Mouse (Mus musculus) intestine, postnatal 0 days (tissue): ENCODE measurements around the gene Zfp949. TPM values are rescaled to one million over a fixed set of nuclear protein-coding genes. Genes with fewer than 3 reads are reported as not detected.

Source experiments
- ATAC-seq: fragments of 200-750 bp; cut with Nextera tagmentation; 2 replicates; pipeline ENCODE4 v1.8.0; 2017; ENCODE audit warnings: mild to moderate bottlenecking, moderate TSS enrichment, moderate library complexity
- H3K27ac ChIP-seq: fragments of 300-500 bp; sonication (generic); 2 replicates; pipeline ENCODE4 v1.5.1; 2014; ENCODE audit warnings: mild to moderate bottlenecking, low read depth, low read length, moderate library complexity
- H3K27me3 ChIP-seq: fragments of 300-500 bp; sonication (generic); replicated peaks from 2 replicates; pipeline ENCODE4 v1.6.1; 2014; ENCODE audit warnings: low read length, mixed read lengths; ENCODE audit not compliant: control insufficient read depth, insufficient read depth
- H3K36me3 ChIP-seq: fragments of 300-500 bp; sonication (generic); 2 replicates; pipeline ENCODE4 v1.6.1; 2014; ENCODE audit warnings: mild to moderate bottlenecking, moderate library complexity; ENCODE audit not compliant: control insufficient read depth, insufficient read depth
- H3K4me1 ChIP-seq: fragments of 300-500 bp; sonication (generic); replicated peaks from 2 replicates; pipeline ENCODE4 v1.6.1; 2014; ENCODE audit warnings: antibody characterized with exemption, low read length, mixed read lengths; ENCODE audit not compliant: control insufficient read depth, insufficient read depth
- H3K4me2 ChIP-seq: fragments of 300-500 bp; sonication (generic); replicated peaks from 2 replicates; pipeline ENCODE4 v1.6.1; 2014; ENCODE audit warnings: low read depth, mild to moderate bottlenecking, moderate library complexity
- H3K4me3 ChIP-seq: fragments of 300-500 bp; sonication (generic); 2 replicates; pipeline ENCODE4 v1.5.1; 2014; ENCODE audit warnings: low read depth, low read length
- H3K9ac ChIP-seq: fragments of 300-500 bp; sonication (generic); 2 replicates; pipeline ENCODE4 v1.6.1; 2014; ENCODE audit warnings: mild to moderate bottlenecking, low read depth, low read length
- H3K9me3 ChIP-seq: fragments of 300-500 bp; sonication (generic); 2 replicates; pipeline ENCODE4 v1.6.1; 2016; ENCODE audit warnings: mixed run types; ENCODE audit not compliant: control insufficient read depth
- CTCF ChIP-seq: sonication (generic); IDR thresholded peaks from 2 replicates; pipeline ENCODE4 v1.5.1; 2016; ENCODE audit warnings: low read depth, mild to moderate bottlenecking, control low read depth, antibody characterized with exemption, moderate library complexity
- WGBS: fragments of 180-500 bp; shearing (Covaris S2); extraction: QIAGEN DNeasy Blood & Tissue Kit; methylation state at CpG from one replicate; pipeline ENCODE4 v1.1.7; 2014; 5-methylcytosine and 5-hydroxymethylcytosine counted together
- polyA plus RNA-seq: library from polyadenylated mRNA; unstranded; fragments of >200 nt; fragmentation: Nextera tagmentation; extraction: Ambion mirVana; gene quantifications from 2 replicates; pipeline ENCODE4 v1.2.1, GENCODE M21; 2015

Zfp949 gene
- polyA plus RNA-seq: 3.6 and 4.7 TPM in 2 replicates

DNA sequence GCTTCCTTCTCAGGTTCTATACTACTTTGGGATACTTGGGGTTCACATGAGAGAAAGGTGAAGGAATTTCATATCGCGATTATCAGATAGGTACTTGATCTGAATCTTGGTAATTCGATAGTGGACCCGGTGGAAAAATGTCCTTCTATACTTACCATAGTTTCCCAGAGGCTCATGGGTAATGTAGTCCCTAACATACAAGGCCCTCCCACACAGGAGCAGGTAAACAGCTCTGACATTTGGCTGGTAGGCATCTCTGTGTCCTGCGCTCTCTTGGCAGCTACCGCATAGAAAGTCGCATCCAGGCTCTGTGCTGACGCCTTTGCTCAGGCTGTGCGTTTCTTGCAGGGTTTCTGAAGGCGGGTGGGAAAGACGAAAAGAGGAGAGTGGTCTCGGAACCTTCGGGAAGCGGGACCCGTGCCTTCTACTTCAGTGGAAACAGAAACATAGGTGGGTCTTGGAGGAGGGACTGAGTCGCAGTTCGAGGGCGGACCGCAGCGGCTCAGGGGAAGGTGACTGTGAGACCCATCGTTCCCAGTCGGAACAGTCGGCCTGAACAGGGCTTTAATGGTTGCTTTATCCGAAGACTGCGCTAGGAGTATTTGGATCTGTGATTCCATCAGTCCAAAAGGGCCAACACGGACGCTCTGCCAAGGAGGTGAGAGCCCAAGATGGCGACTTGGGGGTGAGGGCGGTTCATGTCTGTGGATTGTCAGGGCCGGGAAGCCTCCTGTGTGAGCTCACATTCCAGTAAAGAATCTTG lies at the start of gene Zfp949:
Zfp949 (plus strand) TSS at position 170 of the 763 bp plus-strand sequence.
- WGBS: under 1% methylated on average over 30 of the region's 30 CpGs
- Histone ChIP-seq H3K36me3 (no peaks in the 10 kb centered on the region), H3K27me3 (no peaks in the 10 kb centered on the region), H3K4me2 (peak within 1 kb of the TSS; percentile 81), H3K27ac (peak within 1 kb of the TSS; percentile 73), H3K4me3 (peak within 1 kb of the TSS; percentile 91), H3K9me3 (no peaks in the 10 kb centered on the region), H3K9ac (peak within 1 kb of the TSS; percentile 71), H3K4me1 (peaks cover 9% of the 10 kb centered on the region; the same call in 1 of the 2 replicates)
- TF ChIP-seq CTCF: no peak
- peak; percentile 96 for ATAC-seq

- Histone ChIP-seq H3K27me3 (no peaks in the 10 kb centered on the region), H3K4me1 (no peaks in the 10 kb centered on the region), H3K9ac (no peak overlapping the region), H3K27ac (no peak overlapping the region), H3K9me3 (no peaks in the 10 kb centered on the region), H3K4me3 (no peak overlapping the region), H3K4me2 (no peak overlapping the region), H3K36me3 (no peaks in the 10 kb centered on the region)
- ATAC-seq: no peak
- 75% methylated on average over 2 of the region's 2 CpGs for WGBS
- no peak for TF ChIP-seq CTCF
These were observed 47.7 kb upstream of the Zfp949 start for GRCm38 (mm10) chr9:88500112-88500511.

- Histone ChIP-seq H3K27me3 (no peaks in the 10 kb centered on the region), H3K4me3 (no peak overlapping the region), H3K4me2 (no peak overlapping the region), H3K9ac (no peak overlapping the region), H3K27ac (no peak overlapping the region), H3K36me3 (no peaks in the 10 kb centered on the region), H3K4me1 (no peaks in the 10 kb centered on the region), H3K9me3 (no peaks in the 10 kb centered on the region)
- ATAC-seq: no peak
- 76% methylated on average over 6 of the region's 6 CpGs for WGBS
- TF ChIP-seq CTCF: no peak
These were observed 46.0 kb upstream of the Zfp949 start for GRCm38 (mm10) chr9:88501846-88502245.

GRCm38 (mm10) chr9:88515546-88515945 lies 32.3 kb upstream of the Zfp949 start:
- no peaks in the 10 kb centered on the region for H3K9me3 ChIP-seq
- no peak overlapping the region for H3K4me3 ChIP-seq
- no peaks in the 10 kb centered on the region for H3K4me1 ChIP-seq
- WGBS: 88% methylated on average over 1 of the region's 1 CpGs
- H3K27ac ChIP-seq: no peak overlapping the region
- H3K9ac ChIP-seq: no peak overlapping the region
- no peak overlapping the region for H3K4me2 ChIP-seq
- no peaks in the 10 kb centered on the region for H3K27me3 ChIP-seq
- H3K36me3 ChIP-seq: peaks cover 5% of the 10 kb centered on the region
- no peak for ATAC-seq
- TF ChIP-seq CTCF: no peak

- Histone ChIP-seq H3K9ac (no peak overlapping the region), H3K27me3 (no peaks in the 10 kb centered on the region), H3K9me3 (no peaks in the 10 kb centered on the region), H3K4me1 (no peaks in the 10 kb centered on the region), H3K27ac (no peak overlapping the region), H3K4me2 (no peak overlapping the region), H3K36me3 (peaks cover 5% of the 10 kb centered on the region), H3K4me3 (no peak overlapping the region)
- TF ChIP-seq CTCF: no peak
- 88% methylated on average over 3 of the region's 3 CpGs for WGBS
- ATAC-seq: no peak
These were observed 31.3 kb upstream of the Zfp949 start for GRCm38 (mm10) chr9:88516361-88516995.

DNA sequence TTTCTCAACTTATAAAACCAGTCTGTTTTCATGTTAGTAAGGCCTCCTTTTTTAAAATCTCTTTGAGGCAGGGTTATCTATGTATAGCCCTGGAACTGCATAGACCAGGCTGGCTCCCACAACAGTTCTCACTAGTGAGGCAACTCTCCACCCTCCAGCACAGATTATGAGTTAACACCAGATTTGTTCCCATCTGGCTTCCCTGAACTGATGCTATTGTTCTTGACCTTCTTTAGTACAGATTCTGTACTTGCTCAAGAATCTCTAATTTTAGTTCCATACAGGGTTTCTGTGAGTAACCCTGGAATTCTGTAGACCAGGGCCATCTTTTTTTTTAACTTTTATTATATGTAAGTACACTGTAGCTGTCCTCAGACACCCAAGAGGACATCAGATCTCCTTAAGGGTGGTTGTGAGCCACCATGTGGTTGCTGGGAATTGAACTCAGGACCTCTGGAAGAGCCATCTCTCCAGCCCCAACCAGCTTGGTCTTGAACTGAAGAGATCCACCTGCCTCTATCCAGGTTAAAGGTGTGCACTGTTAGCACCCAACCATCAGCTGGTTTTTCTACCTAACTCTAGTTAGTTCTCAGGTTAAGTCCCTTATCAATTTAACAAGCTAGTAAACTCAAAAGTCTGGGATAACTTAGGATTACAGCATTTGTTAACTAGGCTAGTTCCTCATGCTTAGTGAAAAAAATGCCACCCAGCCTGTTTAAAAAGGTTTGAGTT lies 28.3 kb upstream of the Zfp949 start:
- no peak for TF ChIP-seq CTCF
- Histone ChIP-seq H3K27ac (no peak overlapping the region), H3K9ac (no peak overlapping the region), H3K36me3 (peaks cover 5% of the 10 kb centered on the region), H3K4me3 (no peak overlapping the region), H3K27me3 (no peaks in the 10 kb centered on the region), H3K4me2 (no peak overlapping the region), H3K9me3 (no peaks in the 10 kb centered on the region), H3K4me1 (no peaks in the 10 kb centered on the region)
- no peak for ATAC-seq
